Mouse (Mus musculus): ENCODE results near the gene Mybl2.

Gene Mybl2

DNA sequence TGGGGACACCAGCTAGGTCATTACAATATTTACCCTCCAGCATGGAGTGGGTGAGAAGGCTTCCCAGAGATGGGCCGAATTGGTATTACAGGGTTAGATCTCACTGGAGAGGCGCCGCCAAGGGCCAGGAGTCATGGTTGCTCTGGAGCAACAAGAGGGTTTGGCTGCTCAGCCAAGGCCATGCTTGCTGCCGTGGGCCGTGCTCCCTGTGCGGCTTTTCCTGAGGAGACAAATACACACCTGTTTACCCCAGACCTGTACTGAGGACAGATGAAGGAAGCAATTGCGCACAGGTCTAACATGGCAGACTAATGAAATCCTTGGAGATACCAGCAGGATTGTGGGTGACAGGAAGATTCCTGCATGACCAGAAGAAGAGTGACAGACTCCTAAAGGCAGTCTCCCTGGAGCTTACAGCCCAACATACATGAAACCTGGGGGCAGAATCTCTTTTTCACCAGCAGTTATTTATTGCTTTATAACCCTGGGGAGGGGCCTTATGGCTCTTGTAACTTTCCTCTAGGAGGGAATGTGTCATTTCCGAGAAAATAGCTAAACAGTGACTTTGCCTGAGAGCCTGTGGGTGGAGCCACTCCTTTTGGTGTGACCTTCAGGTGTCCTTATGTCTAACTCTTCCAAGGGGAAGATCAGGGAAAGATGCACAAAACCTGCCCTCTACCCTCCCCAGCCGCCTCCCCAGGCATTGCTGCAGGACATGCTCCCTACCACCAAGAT, 18.7 kb downstream of the Mybl2 start:
- DNase-seq: no peak

DNA sequence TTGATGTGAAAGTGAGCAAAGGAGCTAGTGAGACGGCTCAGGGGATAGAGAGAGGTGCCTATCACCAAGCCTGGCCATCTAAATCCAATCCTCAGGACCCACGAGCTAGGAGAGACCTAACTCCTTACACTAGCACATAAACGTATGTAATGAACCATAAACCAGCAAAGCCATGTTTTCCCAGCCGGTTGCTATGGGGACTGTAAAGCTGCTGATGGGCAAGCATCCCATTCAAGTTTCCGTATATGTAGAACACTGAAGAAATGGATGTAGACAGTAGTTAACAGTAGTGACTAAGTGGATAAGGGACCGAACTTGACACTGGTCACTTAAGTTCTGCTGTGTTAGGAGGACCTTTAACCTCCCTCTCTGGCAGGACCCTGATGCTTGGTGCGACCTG, 19.5 kb downstream of the Mybl2 start:
- DNase-seq: no peak

DNA sequence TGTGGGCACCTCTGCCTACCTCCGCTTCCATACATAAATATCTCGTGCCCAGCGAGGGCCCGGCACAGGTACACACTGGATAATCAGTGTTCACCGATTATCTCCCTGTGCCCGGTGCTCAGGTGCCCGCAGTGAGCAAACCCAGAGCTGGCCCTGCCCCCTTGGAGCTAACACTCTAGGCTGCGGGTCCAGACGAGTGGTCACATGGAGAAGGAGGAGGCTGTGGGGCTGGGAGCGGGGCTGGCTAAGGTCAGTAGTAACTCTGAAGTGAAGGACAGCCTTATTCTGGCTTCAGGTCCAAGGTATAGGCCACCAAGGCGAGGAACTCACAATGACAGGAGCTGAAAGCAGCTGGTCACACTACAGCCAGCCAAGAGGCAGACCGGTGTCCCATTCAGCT, 20.3 kb downstream of the Mybl2 start:
- DNase-seq: no peak

DNA sequence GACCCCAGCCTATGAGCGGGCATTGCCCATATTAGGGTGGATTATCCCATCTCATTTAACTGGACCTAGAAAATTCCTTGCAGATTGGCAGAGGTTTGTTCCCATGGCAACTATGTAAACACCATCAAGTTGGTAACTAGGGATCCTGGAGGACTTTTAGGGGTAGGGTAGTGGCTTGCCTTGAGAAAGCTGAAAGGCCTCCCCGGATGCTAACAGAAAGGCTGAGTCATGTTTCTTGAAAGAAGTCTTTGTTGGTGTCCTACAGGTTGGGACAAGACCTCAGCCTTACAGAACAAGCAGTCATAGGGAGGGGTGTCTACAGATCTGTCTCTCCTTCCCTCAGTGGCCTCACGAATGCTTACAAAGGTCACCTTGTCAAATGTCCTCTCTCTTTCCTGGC, 20.7 kb downstream of the Mybl2 start:
- DNase-seq: no peak

DNA sequence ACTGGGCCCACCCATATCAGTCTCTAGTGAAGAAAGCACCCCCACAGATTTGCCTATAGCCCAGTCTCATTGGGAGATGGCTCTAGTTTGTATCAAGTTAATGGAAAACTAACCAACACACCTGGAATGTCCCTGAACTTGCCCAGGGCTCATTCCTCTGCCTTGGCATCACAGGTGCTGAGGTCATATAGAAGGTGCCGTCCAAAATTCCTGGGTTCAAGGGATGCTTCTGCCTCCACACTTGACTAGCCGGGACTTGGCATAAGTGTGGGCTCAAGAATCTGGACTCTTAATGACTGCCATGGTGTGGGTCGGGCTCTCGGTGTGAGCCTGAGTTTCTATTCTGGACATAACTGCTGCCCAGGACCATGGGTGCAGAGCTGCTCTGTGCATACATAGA, 24.6 kb downstream of the Mybl2 start:
- no peak for DNase-seq

DNA sequence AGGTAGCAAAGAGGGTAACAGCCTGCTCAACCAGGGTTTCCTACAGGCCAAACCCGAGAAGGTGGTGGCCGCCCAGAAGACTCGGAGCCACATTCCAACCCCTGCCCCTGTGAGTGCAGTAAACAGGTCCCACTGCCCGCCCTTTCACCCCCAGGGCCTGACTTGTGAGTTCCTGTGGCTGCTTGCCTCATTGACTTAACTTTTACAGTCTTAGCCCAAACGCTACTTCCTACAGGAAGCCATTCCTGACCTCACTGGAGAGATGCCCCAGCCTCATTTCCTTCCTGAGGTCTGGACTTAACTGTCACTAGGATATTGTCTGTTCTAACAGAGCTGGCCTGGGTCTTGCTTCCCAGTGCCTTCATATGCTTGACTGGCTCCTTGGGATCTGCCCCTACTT, 28.1 kb downstream of the Mybl2 start:
- DNase-seq: no peak

DNA sequence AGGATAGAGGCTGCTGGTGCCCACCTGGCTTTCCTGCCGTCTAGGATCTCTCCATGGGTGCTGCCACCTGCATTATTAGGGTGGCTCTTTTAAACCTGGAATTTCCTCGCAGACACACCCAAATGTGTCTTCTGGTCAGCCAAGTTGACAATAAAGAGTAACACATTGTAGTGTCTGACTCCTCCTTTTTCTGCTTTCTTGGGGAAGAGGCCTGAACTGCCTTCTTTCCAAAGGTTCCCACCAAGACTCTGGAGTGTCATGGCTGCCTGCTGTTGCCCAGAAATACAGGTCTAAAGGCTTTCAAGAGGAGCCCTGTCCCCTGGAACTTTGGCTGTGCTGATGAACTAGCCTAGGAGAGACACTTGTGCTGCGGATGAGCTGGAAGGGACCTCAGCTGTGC, 30.0 kb downstream of the Mybl2 start:
- no peak for DNase-seq

DNA sequence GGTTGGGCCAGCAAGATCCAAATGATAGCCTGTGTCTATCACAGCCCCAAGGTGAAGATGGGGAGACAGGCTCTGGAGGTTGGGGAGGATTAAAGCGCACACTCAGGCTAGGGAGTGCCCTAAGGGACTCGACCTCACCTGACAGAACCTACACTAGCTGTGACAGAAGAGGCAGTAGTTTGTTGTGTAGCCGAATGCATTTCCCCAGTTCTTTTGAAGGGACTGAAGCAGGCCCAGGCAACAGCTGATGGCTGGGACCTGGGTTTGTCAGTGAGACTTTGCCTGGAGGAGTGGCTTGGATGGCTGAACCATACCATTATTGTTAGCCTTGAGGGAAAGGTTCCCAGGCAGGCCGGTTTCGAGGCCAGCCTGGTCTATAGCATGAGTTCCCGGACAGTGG, 30.6 kb downstream of the Mybl2 start:
- no peak for DNase-seq

DNA sequence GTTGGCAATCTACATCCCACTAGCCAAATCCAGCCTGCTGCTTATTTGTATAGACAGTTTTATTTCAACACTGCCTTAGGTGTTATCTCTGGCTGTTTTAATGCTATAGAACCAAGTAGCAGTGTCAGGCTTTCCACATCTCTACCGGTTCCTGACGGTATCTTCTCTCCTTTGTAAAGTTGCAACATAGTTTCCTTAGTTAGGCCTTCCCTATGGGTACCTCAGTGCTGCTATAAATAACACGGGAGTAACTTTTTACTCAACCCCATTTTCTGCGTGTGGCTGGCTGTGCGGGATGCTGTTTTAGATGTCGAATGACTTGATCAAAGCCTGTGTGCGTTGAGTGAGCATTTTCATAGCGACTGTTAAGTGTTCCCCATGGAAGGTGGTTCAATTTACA, 32.1 kb downstream of the Mybl2 start:
- no peak for DNase-seq

DNA sequence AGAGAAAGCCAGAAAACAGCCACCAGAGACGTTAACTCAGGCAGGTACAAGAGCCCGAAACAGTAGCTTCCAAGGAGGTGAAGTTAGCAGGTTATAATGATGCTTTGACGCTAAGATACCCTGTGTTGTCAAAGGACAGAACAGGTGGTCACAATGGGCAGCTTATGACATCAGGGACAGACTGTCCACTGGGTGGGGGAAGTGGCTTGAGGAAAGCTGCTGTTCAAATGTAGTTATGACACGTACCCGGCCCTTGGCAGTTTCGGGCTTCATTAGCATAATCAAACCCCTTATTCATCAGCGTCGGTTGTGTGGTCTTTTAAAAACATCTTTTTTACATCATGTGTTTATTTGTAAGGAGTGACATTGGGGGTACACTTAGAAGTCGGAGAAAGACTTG, 33.2 kb downstream of the Mybl2 start, which contains the start of gene Gtsf1l:
TSS of gene Gtsf1l (minus strand) at position 128 of the 400 bp plus-strand sequence.
- DNase-seq: no peak

DNA sequence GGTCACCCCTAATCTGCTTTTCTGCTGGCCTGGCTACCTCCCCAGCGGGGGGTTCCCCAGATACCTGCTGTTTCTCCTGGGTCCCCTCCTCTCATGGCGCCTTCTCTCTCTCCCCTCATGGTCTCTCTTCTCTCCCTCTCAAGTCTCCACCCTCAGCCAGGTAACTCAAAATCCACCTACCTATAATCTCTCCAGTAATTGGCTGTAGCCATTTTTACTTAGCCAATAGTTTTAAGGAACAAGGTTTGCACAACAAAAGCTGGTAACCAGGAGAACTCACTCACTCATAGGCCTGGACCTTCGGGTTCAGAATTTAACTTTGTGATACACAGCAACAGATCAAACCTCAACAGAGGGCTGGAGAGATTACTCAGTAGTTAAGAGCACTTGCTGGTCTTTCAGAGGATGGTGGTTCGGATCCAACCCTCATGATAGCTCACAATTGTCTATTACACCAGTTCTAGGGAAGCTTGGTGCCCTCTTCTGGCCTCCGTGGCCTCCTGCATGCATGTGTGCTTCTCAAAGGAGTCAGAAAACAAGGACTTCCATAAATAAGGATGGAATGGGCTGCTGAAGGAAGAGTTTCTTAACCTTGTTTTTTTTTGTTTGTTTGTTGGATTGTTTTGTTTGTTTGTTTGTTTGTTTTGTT, 35.1 kb downstream of the Mybl2 start:
- no peak for DNase-seq

DNA sequence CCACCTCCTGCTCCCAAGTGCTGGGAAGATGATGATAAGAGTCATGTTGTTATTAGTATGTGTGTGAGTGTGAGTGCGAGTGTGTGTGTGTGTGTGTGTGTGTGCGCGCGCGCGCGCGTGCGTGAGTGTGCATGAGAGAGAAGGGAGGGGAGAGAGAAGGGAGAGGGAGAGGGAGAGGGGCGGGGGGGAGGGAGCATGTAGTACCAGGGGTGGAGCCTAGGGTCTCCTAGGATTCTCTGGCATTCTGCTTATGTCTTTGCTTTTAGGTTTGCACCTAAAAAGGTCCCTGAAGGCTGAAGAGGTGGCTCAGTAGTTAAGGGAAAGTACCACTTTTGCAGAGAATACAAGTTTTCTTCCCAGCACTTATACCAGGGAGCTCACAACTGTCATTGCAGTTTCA, 40.4 kb downstream of the Mybl2 start:
- DNase-seq: no peak

DNA sequence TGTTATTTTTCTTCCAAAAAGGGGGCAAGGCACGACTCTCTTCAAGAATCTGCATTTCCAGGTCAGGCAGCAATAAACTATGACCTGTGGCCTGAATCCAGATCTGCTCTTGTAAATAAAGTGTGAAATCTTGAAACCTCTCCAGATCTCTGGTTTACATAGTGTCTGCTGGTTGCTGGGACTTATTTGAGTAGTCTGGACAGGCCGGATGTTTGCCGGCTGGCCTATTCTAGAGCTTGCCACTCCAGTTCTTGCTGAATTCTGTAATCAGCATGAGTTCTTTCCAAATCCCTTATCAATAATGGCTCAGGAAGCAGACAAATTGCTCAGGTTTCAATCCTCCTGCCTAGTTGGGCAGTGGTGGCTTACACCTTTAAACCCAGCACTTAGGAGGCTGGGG, 41.3 kb downstream of the Mybl2 start:
- no peak for DNase-seq

DNA sequence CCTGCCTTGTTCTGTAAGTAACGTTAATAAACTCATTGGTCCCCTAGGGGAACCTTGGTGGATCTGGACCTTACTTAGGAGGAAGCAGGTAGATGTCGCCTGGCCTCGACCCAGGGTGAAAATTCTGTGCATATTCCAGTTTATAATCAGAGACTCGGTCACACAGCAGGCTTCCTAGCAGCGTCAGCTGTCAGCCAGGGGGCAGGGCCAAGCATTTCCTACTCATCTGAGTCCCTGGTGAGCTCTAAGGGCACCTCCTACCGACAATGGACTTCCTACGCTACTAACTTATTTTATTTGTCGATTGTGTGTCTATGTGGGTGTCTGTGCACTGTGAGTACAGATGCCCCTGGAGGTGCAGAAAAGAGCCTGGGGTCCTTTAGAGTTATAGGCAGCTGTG, 45.4 kb downstream of the Mybl2 start:
- no peak for DNase-seq

DNA sequence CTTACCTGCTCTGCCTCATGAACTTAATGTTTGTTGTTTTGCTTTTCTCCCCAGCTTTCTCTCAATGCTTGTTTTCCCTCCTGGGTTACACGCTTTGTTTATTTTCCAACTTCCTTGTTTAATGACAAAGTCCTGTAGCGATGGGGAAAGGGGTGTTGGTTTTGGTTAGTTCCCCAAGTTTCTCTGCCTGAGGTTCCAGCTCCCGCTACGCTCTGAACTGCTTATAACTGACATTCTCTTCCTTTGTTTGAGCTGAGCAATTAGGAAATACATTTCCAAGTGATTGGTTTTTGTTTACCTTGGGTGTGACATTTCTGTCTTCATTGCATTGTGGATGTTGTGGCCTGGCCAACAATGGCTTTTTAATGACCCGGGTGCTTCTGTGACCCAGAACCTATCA, 46.1 kb downstream of the Mybl2 start:
- no peak for DNase-seq

DNA sequence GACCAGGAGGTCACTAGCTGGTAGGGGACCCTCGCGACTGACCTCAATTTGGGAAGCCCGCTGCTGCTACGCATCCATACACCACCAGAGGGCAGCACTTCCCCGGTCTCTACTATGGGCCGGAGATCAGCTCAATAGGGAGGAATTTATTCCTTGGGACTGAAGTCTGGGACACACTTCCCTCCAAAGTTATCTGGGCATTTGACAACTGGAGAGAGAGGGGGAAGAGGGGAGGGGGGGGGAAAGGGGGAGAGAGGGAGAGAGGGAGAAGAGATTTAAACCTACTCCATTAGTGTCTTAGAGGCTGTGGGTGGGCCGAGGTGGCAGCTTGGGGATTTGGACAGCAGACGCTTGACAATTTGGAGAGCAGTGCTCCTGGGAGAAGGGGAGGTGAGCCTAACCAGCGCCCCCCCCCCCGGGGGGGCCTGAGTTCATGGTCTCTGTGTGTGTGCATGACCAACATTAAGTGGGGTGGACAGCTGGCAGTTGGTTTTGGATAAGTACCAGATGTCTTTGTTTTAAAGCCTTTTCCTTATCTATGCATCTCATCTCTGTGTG, 47.2 kb downstream of the Mybl2 start:
- peak; percentile 73 to 77 for DNase-seq

DNA sequence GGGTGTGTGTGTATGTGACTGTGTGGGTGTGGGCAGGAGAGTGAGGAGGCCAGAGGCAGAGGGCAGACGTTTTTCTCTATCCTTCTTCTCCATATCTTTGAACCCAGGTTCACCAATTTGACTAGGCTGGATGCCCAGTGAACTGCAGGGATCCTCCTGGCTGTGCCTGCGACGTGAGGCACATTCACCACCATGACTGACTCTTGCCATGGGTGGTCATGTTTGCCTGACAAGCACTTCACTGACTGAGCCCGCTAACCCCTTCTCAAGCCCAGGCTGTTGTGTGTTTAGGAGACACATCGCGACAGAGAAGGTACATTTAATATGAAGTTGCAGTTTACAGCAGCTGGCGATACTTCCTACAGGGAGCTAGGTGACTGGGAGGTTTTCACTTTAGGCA, 47.7 kb downstream of the Mybl2 start:
- peak in 1 of 2 experiments; percentile 17 for DNase-seq

DNA sequence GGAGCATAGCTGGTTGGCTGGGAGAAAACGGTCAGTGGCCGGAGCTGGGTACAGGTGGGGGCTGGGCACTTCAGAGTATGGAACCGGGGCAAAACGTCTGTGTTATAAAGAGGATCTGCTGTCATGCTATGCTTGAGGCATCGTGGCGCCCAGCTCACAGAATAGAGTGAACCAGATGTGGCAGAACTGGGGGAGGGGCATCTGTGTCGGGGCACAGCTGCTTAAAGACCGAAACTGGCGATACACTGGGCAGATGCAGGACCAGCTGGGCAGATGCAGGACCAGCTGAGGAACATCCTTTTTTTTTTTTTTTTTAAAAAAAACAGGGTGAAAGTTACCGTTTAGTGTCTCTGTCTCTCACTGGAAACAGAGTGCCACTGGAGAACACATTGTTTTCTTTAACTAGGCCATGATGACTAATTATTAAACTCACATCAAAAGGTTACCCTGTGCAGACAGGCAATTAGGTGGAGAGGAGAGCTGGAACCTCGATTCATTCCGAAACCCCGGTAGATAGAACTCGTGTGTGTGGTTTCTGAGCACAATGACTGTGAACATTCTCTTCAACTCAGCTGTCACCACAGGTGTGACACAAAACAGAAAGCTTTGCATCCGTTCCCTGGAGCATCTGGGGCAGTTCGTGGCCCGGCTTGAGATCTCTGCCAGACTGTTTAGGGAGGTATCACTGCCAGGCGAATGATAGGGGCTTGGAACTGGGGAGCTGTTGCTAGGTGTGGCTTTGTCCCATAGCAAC, 48.6 kb downstream of the Mybl2 start:
- no peak for DNase-seq

DNA sequence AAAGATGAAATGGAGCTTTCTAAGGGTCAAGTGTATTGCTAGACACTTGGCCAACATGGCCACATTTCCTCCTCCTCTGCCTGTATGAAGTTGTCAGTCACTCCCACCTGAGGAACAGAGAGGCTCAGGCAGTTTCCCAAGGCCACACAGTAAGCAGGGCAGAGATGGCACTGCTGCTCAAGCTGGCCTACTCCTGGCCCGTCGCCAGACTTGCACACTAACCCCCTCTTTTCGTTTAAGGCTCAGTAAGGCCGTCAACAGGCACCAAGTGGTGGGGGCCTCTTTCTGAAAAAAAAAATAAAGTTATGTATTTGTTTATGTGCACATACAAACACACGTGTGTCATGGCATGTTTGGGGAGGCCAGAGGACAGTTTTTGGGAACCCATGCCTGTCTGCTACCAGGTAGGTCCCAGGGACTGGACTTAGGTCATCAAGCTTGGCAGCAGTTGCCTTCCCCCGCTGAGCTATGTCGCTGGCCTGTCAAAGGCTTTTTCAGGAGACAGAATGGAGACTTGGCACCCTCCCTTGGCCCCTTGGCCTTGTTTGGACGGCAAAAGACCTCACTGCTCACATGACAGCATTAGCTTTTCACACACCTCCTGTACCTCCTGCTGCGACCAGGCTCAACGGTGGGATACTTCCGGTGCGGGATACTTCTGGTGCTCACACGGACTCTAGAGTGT, 49.7 kb downstream of the Mybl2 start:
- peak; percentile 30 to 59 for DNase-seq

DNA sequence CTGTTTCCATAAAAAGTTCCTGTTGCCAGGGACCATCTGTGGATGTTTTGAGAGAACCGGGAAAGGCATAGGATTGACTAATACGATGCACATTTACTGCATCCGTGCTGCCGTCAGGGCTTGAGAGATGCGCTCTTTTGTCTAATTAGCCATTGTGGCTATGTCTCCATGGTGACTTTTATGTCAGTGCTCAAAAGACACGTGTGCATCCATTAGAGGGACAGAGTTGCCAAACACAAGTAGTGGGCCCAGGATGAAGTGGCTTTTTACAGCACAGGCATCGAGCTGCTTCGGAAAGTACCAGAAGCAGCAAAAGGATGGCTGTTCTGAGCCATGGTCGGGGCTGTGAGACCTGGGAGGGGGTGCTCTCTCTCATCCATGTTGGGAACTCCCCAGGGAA, 53.9 kb downstream of the Mybl2 start:
- no peak for DNase-seq

DNA sequence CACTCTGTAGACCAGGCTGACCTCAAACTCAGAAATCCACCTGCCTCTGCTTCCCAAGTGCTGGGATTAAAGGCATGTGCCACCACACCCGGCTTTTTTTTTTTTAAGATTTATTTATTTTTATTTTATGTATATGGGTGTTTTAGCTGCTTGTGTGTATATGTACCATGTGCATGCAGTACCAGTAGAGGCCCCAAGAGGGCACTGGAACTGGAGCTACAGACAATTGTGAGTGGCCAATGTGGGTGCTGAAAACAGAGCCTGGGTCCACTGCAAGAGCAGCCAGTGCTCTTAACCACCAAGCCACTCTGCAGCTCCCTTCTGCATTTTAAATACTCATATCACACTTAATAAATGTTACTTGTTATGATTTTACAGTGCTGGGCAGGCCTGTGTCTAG, 56.2 kb downstream of the Mybl2 start:
- DNase-seq: no peak

DNA sequence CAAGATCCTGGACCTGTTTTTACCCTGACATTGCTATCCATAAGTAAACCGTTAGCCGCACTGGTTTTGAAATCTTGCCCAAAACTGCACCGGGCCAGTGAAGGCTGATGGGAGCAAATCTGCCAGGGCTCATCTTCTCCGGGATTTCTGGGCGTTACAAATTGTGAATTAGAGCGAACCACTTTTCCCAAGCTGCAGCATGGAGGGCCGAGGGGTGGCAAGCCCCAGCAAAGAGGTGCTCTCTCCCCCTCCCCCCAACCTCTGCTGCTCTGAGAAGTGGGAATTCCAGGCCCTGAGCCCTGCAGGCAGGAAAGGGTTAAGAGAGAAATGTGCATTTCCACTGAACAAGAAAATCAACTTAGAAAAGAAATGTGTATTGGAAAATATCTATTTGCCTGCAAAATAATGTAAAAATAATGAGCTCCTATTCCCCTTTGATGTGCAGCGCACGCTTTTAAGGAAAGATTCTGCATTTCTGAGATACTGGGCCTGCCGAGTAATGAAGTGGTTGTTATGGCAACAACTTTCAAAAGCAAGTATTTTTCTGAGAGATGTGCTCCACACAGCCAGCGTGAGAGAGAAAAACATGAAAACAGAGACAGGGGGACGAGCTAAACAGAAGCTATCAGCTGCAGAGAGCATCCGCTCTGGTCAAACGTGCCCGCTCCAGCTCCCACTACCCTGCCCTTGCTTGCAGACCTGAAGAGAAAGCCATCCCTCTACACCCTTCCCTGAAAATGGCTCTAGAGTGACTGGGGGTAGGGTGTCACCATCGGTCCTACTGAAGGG, 57.1 kb downstream of the Mybl2 start:
- no peak for DNase-seq

Measured in cerebellum, postnatal 25 days (tissue).